Comparison of ENCODE assay signal across 7 mouse cellular contexts in genomic region chr1:193102029-193102428, GRCm38 (mm10).
"Had no signal": no experiment of that assay in that cellular context is flagged by ENCODE, and none has a peak within 500 bp of the region (broad histone marks: within the 10 kb centered on the region; RNA-seq: fewer than 3 reads in every experiment).

No protein-coding gene starts in this region.

- DNase-seq: kidney, adult 9 months; kidney, postnatal 4 days; lung, adult 2 months; lung, postnatal 10 days; lung, postnatal 4 days; midbrain, embryonic 14.5 days; thymus, adult 2 months had no signal
